Mouse (Mus musculus): ENCODE results near the gene Rtf2.
A peak's percentile ranks its signal among the peaks of the same experiment; 100 is the strongest.

Rtf2 gene

DNA sequence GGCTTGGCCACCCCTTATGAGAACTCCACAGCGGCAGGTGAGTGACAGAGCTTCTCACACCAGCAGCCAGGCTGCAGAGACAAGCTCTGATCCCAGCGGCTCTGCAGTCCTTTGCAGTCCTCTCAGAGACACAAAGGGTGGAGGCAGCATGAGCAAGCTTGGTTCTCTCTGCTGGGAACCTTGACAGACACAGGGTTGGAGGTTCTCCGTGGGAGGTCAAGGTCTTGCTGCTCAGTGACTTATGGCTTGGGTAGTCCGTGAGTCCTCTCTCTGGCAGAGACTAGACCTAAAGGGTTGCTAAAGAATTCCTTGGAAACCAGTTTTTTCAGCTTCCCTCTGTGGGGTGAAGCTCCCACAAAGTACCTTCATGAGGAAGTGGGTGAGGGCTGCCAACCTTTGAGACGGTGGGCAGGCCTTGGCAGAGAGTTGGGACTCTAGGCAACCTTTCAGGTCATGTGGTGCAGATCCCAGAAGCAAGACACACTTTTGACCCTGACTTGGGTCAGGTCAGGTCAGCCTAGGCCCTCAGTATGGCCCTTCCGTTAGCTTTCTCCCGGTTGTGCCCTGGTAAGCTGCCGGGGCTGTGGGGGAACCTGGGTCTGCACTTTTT lies 56.5 kb downstream of the Rtf2 start:
- no peak for DNase-seq

DNA sequence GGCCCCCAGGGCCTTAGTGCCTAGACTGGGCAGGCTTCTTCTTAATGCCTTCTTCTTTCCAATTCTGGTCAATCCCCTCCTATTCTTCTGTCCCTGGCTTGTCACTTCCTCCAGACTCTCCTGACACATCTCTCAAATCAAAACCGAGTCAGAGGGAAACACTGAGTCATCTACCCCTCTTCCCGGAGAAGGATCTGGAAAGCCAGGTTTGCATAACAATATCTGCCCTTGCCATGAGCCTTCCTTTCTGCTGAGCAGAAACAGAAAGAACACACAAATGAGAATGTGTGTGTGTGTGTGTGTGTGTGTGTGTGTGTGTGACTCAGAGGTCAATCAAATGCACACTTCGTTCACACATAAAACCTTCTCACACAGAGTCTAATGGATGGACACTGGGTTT lies 58.5 kb downstream of the Rtf2 start:
- no peak for DNase-seq

DNA sequence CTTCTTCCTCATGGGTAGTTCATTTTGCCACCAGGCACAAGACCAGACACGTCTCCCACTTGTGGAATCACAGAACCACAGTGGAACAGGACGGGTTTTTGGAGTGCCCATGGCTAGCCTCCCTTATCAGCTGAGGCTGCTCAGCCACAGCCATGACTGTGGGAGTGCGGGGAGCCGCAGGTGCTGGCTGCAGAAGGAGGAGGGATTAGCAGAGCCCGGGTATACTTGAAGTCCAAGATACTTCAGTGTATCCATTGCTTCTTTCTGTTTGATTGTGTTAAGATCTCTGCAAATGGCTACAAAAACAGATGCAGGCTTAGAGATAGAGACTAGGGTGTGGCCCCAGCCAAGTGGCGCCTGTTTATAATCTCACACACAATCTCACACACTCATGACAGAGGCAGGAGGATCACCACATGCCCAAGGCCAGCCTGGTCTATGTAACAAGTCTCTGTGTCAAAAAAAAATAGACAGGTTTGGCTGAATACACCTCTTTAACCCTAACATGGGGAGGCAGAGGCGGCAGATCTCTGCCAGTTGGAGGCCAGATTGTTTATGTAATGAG lies 60.5 kb downstream of the Rtf2 start:
- DNase-seq, result no peak

DNA sequence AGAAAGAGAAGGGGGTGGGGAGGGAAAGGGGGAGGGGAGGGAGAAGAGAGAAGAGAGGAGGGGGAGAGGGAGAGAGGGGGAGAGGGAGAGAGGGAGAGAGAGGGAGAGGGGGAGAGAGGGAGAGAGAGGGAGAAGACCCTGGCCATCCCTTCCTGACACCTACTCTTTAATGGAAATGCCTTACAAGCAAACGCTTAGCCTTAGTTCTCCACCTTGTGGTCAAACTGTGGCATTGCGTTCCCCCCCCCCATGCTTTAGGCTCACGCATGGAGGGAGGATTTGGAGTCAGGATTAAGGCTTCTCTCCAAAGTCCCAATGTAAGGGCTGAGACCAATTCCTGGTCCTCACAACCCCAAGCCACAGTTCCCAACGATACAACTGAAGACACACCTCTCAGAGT lies 61.0 kb downstream of the Rtf2 start:
- DNase-seq, result peak; percentile 78

DNA sequence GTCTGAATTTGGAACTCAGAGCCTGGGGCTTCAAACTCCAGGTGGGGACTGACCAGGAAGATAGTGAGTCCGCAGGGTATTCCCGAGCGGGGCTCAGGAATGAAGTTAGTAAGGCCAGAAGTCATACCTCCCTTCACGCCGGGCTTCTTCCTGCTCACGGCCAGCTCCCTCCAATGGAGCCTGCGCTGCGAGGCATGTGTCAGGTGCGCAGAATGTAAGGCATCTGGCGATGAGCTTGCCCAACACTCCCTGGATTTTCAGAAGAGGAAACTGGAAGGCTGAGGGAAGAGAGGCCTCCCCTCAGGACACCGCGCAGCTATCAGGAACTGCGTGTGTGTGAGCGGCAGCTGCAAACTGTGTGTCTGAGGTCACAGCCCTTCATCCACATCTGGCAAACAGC lies 61.8 kb downstream of the Rtf2 start:
- DNase-seq, result peak; percentile 42

DNA sequence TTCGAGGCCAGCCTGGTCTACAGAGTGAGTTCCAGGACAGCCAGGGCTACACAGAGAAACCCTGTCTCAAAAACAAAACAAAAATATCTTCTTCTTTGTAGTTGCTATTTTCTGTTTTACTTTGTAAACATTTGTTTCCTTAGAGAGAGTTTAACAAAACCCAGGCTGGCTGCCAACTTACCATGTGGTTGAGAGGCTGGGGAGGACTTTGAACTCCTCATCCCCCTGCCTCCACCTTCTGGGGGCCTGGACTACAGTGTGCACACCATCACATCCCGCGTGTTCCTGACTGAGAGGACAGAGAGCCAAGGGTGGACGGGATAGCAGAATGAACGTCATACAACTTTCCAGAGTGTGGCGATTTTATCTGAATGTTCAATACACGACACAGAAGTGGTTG lies 65.8 kb downstream of the Rtf2 start:
- DNase-seq, result no peak

DNA sequence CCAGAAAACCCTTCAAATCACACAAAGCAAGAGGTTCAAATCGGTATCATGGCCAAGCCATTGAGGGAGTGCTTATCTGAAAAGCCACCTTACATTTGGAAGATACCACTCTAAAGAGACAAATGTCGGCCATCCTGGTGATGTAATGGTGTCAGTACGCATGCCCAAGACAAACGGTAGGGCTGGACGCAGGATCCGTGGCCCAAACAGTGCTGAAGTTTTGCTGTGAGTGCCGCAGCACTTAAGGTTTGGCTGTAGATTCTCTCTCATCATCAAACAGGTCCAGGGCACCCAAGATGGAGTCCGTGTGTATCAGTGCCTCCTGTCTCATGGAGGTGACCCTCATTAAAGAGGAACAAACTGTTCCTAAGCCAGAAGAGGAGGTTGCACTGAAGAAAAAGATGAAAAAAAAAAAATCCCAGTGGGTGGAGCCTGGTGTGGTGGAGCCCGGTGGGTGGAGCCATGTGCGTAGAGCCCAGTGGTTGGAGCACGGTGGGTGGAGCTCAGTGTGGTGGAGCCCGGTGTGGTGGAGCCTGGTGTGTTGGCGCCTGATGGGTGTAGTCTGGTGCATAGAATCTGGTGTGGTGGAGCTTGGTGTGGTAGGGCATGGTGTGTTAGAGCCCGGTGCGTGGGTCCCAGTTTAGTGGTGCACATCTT lies 69.8 kb downstream of the Rtf2 start:
- DNase-seq, result no peak

DNA sequence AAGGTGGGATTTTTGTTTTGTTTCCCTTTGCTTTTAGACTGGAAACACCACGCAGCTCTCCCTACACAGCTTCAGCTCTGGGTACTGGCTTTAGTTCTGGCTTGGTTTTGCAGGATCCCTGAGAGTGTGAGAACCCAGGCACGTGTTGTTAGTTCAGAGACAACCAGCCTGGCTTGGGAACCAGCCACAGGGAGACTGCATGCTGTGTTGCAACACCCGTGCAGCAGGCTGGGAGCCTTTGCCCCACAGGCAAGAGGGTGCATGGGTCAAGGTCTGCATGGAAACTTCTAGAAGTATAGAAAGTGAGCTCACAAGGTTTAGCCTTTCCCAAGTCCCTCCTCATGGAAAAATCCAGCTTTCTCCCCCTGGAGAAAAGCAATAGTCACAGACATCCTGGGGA lies 70.5 kb downstream of the Rtf2 start:
- DNase-seq, result no peak

DNA sequence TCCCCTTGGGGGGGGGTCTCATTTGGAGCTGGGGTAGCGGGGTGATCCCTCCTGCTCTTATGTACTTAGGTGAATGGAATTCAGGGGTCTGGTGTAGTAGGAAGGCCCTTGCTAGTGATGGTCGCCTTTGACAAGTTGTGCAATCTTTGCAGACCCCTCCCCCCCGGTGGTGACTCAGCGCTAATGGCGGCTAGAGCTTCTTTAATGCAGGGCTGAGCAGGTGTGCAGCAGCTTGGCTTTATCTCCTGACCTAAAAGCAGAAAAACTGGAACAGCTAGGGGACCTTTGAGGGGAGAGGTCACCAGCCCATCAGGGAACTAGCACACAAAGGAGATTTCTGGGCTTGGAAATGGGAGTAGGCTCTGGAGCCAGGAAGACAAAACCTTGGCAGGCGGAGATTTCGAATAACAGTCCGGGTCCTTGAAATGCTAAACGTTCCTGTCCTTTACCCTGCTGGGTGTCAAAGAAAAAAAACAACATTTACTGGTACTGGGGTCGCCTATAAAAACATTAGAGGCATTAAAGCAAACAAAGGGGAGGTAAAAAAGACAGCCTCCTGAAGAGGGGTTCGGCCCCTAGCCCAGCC lies 76.1 kb downstream of the Rtf2 start:
- DNase-seq, result peak; percentile 33

Data from embryo, embryonic 11 days (tissue).